Mouse (Mus musculus) layer of hippocampus, adult 11-12 months (tissue): ENCODE measurements around the gene Cradd.

ENCODE experiments used
- DNase-seq: peaks from one replicate; pipeline ENCODE4 v3.0.0; 2022; ENCODE audit warnings: low spot score

Cradd gene

GRCm38 (mm10) chr10:95323393-95324277 lies at the start of gene Cradd:
Gene Cradd (minus strand): TSS chr10:95324133.
- DNase-seq = peak; percentile 93

DNA sequence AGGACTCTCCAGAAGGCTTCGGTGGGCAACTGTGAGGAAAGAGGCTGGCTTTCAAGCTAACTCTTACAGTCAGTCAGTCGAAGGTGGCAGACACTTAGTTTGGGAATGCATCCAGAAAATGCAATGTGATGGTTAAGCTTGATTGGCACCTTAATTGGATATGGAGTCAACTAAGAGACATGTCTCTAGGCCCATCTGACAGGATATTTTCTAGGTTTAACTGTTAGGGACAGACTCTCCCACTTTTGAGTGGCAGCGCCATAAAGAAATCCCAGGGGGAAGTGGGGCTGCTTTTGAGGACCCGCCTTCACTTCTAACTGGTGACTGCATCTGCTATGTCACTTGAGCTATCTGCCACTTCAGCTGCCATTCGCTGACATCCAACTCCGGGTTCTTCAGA lies 49.4 kb upstream of the Cradd start:
- DNase-seq = no peak

GRCm38 (mm10) chr10:95371942-95372341 lies 48.0 kb upstream of the Cradd start:
- peak; percentile 21 for DNase-seq

- no peak for DNase-seq
Measured at GRCm38 (mm10) chr10:95369190-95369589, 45.3 kb upstream of the Cradd start.

DNA sequence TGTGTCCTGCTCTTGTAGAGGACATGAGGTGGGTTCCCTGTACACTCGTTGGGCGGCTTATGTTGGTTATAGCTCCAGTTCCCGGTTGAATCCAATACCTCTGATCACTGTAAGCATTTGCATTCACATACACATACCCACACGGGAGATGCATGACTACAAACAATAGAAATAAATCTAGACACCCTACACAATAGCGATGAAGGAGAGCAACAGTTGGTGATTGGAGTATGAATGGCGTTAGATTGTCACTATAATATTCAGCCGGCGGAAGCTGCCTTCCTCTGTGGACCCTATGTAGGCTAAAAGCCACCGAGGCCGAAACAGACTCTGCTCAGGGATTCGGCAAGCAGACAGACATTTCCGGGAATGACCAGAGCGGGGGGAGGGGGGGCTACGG lies 44.2 kb upstream of the Cradd start:
- DNase-seq = no peak

DNA sequence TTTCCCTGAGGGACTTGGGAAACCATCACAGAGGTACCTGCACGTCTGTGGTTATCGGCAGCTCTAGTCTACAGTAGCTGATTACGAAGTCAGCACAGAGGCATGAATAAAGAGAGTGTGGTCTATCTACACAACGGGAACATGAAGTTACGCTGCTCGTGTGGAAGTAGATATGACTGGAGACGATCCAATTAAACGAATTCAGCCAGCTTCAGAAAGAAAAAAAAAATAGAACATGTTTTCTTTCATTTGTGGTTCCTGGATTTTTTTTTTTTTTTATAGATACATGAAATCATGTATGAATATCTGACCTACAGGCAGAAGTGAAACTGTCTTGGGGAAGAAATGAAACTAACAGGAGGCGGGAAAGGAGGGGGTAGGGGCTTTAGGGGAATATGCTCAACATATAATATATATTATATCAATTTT lies 43.7 kb upstream of the Cradd start:
- no peak for DNase-seq

DNA sequence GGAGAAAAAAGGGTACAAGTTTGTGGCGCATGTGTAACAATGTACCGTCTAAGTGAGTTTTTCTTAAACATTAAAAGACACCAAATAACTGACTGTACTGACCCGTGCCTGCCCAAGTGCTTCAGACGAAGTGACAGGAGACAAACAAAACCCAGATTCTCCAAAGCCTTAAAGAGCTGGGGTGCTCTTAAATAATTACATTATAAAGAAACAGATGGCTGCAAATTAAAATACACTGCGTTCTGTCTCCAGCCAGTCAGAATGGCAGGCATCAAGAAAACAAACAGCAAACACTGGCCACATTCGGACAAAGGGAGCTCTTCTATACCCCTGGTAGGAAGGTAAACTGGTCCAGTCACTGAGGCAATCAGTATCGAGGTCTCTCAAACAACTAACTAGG lies 43.3 kb upstream of the Cradd start:
- DNase-seq = no peak

DNA sequence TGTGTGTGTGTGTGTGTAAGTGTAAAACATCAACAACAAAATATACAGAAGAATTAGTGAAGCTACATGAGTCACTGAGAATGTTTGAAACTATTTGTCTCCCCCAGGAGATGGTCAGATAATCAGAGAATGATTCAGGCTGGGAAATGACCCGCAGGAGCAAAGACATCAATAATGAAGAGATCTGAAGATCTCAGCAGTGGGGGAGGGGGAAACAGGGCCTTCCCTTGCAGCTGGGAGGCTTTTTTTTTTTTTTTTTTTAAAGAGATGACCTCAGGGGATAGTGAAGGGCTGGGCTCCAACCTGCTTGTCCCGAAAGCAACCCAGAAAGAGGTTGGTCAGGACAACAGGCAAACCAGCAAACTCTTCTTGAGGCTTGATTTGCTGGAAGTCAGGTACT lies 38.4 kb upstream of the Cradd start:
- DNase-seq = no peak

GRCm38 (mm10) chr10:95361260-95361841 lies 37.4 kb upstream of the Cradd start:
- no peak for DNase-seq

GRCm38 (mm10) chr10:95360048-95360447 lies 36.1 kb upstream of the Cradd start:
- DNase-seq = no peak

- DNase-seq = no peak
Measured at GRCm38 (mm10) chr10:95357721-95358120, 33.8 kb upstream of the Cradd start.

- DNase-seq = no peak
Measured at GRCm38 (mm10) chr10:95356711-95357110, 32.8 kb upstream of the Cradd start.

DNA sequence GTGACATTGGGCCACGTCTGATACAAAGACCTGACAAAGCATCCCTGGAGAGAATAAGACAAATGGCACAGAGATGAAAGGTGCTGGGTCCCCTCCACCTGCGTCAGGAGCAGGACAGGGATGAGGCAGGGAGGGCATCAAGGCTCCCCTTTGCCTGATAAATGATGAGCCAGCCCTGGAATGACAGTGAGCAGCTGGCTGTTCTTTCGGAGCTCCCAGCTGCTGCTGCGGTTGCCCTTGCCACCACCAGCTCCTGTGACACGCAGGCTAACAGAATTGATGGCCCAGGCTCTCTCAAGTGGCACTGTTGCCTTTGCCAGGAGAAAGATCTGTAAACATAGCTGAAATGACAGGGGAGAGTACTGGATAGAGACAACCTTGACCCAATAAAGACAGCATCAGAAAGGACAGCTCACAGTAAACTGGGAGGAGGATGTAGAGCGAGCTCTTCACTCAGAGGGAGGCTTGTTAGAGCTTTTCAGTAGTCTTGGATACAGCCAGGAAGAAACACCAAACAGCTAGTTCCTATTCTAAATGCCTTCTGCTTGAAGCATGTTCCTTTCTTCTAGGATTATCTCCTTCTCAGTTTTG lies 31.8 kb upstream of the Cradd start:
- no peak for DNase-seq

- no peak for DNase-seq
Measured at GRCm38 (mm10) chr10:95354673-95355072, 30.7 kb upstream of the Cradd start.

DNA sequence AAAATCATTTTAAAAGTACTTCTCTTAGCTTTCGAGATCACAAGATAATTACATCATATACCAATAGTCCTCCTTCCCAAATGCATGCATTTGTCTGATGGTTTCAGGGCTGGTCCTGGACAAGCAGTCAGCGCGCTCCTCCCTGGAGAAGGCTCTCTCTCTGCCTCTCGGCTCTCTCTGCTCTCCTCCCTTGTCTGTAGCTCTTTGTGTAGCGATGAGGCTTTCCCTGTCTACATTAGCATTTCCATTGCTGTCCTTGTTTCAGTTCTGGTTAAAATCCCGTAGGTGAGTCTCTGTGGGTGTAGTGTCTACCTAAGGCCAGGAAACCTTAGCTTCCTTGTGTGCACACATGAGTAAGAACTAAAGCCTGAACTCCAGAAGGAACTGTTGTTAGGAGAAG lies 30.1 kb upstream of the Cradd start:
- DNase-seq = no peak

DNA sequence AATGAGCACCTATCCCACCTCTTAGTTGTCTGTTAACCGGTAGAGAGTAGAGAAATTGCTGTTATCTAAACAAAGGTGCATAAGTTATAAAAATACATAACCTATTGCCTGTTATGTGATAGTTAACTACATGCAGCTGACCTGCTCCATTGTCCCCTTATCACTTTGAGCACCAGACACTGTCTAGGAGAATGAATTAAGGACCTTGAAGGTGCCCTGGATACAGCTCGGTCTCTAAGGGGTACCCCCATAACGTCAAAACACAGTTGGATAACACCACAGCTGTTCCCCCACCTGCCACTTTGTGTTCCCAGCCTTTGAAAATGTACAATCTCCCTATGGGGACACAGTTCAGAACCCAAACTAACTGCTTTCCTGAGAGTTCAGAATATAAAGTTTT lies 24.5 kb upstream of the Cradd start:
- no peak for DNase-seq

DNA sequence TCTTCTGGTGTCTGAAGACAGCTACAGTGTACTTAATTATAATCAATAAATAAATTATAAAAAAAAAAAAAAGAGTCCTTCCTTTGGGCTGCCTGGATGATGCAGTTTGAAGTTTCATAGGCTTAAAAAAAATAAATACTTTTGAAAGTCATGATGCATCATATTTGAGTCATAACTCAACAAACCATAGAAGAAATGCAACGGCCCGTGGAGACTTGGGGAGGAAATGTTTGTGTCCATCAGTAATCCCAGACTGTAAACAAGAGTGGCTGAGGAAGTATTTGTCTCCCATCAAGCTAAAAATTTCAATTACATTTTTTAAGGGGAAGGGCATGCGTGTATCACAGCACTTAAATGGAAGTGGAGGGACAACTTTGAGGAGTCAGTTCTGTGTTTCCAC lies 23.8 kb upstream of the Cradd start:
- DNase-seq = no peak

GRCm38 (mm10) chr10:95342833-95343590 lies 19.1 kb upstream of the Cradd start:
- no peak for DNase-seq

- DNase-seq = no peak
Measured at GRCm38 (mm10) chr10:95340676-95341075, 16.7 kb upstream of the Cradd start.

- no peak for DNase-seq
Measured at GRCm38 (mm10) chr10:95337589-95337988, 13.7 kb upstream of the Cradd start.

- DNase-seq = no peak
Measured at GRCm38 (mm10) chr10:95336781-95337544, 13.0 kb upstream of the Cradd start.

- DNase-seq = no peak
Measured at GRCm38 (mm10) chr10:95334826-95335225, 10.9 kb upstream of the Cradd start.
